Mouse (Mus musculus) skeletal muscle tissue, adult 2 months (tissue): Measurements from ENCODE around the gene Efcab3.
"Not testable (repeated sequence)": the region's sequence is repeated elsewhere in the genome, so short reads cannot be mapped to it uniquely, and the experiment has no call there.

ENCODE experiments used
- DNase-seq: peaks from one replicate; pipeline ENCODE4 v3.0.0-alpha.2; 2012; ENCODE audit warnings: low read depth, low spot score

The Efcab3 gene

GRCm38 (mm10) chr11:105063292-105063691 lies at the start of gene Efcab3:
TSS of gene Efcab3 (plus strand) at chr11:105063592.
- DNase-seq = no peak

GRCm38 (mm10) chr11:105021071-105021470 lies 42.3 kb upstream of the Efcab3 start:
- DNase-seq = peak; percentile 1

- DNase-seq = no peak
These were observed 34.5 kb upstream of the Efcab3 start for GRCm38 (mm10) chr11:105028744-105029348.

GRCm38 (mm10) chr11:105029525-105029924 lies 33.9 kb upstream of the Efcab3 start:
- DNase-seq = no peak

GRCm38 (mm10) chr11:105030229-105030628 lies 33.2 kb upstream of the Efcab3 start:
- no peak for DNase-seq

- no peak for DNase-seq
These were observed 32.3 kb upstream of the Efcab3 start for GRCm38 (mm10) chr11:105031103-105031502.

- no peak for DNase-seq
These were observed 28.3 kb upstream of the Efcab3 start for GRCm38 (mm10) chr11:105035081-105035480.

GRCm38 (mm10) chr11:105112448-105112847 lies 49.1 kb downstream of the Efcab3 start:
- DNase-seq = not testable (repeated sequence)

GRCm38 (mm10) chr11:105117814-105118213 lies 54.4 kb downstream of the Efcab3 start:
- no peak for DNase-seq

GRCm38 (mm10) chr11:105120551-105121061 lies 57.2 kb downstream of the Efcab3 start:
- no peak for DNase-seq

- DNase-seq = not testable (repeated sequence)
These were observed 58.4 kb downstream of the Efcab3 start for GRCm38 (mm10) chr11:105121792-105122191.

GRCm38 (mm10) chr11:105123986-105124385 lies 60.6 kb downstream of the Efcab3 start:
- DNase-seq = peak; percentile 30

- DNase-seq = peak; percentile 84
These were observed 62.5 kb downstream of the Efcab3 start, which contains the start of gene Mettl2 for GRCm38 (mm10) chr11:105125735-105126519. TSS of gene Mettl2 (plus strand) at chr11:105126425.

GRCm38 (mm10) chr11:105126520-105127029 lies 63.2 kb downstream of the Efcab3 start:
- DNase-seq = no peak

GRCm38 (mm10) chr11:105135692-105136091 lies 72.3 kb downstream of the Efcab3 start:
- no peak for DNase-seq

GRCm38 (mm10) chr11:105137255-105137654 lies 73.9 kb downstream of the Efcab3 start:
- DNase-seq = not testable (repeated sequence)

GRCm38 (mm10) chr11:105140512-105140911 lies 77.1 kb downstream of the Efcab3 start:
- DNase-seq = not testable (repeated sequence)

GRCm38 (mm10) chr11:105141115-105141514 lies 77.7 kb downstream of the Efcab3 start:
- DNase-seq = no peak

GRCm38 (mm10) chr11:105143564-105143963 lies 80.2 kb downstream of the Efcab3 start:
- no peak for DNase-seq

GRCm38 (mm10) chr11:105144084-105144483 lies 80.7 kb downstream of the Efcab3 start:
- DNase-seq = no peak

- DNase-seq = no peak
These were observed 81.3 kb downstream of the Efcab3 start for GRCm38 (mm10) chr11:105144508-105145210.

- no peak for DNase-seq
These were observed 81.8 kb downstream of the Efcab3 start for GRCm38 (mm10) chr11:105145211-105145610.
